Mouse (Mus musculus): ENCODE results near the gene Mov10l1.

DNA sequence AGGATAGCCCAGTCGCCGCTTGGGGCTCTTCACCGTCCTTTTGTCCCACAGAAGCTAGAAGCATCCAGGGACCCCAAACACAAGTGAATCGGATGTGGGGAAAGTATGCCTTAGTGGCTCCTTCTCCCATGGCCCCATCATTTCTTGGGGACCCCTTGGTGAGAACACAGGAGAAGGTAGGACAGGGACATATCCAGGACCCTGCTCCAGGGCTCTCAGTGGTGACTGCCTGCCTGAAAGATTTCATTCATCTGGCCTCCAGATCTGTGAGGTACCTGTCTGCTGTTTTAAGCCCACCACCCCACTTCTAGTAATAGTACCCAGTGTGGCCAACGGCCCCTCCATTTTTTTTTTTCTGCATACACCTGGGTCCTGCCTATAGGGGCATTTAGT lies 79.8 kb downstream of the Mov10l1 start:
- TF ChIP-seq CTCF (IDR thresholded peaks at IDR 0.05; ENCODE audit: low read depth, low read length) (no peak), TAL1 (conservative IDR thresholded peaks at IDR 0.05; ENCODE audit: low read depth, low read length) (no peak), POLR2AphosphoS5 (IDR thresholded peaks at IDR 0.05; ENCODE audit: insufficient replicate concordance, low read depth, low read length) (no peak), GATA1 (IDR thresholded peaks at IDR 0.05; ENCODE audit: borderline replicate concordance, low read length) (no peak)
